Mouse (Mus musculus) cerebellum, adult 11-12 months (tissue): ENCODE results near the gene Asb3.
"Not testable (repeated sequence)": the region's sequence is repeated elsewhere in the genome, so short reads cannot be mapped to it uniquely, and the experiment has no call there.

Experiments used
- DNase-seq: peaks from one replicate; pipeline ENCODE4 v3.0.0; 2022

The Asb3 gene

DNA sequence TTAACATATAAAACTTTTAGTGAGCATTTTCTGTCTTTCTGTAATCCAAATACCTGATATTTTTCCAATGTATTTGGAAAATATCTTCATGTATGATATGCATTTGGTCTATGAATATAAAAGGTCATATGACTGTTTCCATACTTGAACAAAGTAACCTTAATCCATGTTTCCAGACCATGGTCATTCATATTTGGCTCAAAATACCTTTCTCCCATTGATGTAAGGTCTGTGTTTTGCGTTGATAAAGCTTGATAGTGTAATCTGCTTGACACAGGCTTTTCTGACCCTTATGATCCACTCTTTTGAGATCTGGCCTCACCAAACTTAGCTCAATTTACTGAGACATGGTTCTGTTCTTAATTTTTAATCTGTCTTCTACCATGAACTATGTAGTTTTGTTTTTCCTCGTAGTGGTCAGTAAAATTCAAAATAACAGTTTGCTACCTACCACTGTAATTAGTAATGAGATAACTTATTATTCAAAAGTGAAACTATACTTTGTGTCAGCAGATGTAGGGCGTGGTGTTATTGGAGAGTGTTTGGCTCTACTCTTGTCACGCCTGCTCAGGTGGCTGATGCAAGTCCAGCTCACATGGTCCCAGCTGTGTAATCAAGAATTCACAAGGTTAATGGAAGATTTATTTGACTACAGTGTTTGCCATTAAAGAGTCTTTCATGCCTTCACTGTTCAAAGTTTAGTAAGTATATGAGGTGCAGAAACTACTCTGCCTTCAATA, 116.1 kb downstream of the Asb3 start:
- DNase-seq = no peak

DNA sequence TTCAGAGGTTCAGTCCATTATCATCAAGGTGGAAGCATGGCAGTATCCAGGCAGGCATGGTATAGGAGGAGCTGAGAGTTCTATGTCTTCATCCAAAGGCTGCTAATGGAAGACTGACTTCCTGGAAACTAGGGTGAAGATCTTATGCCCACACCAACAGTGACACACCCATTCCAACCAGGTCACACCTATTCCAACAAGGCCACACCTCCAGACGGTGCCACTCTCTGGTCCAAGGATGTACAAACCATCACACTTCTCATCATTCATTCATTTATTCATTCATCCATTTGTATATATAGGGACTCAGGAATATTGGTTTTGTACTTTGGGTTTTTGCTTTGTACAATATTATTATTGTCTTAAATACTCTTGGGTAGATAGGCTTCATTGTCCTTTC, 124.5 kb downstream of the Asb3 start:
- DNase-seq = not testable (repeated sequence)

DNA sequence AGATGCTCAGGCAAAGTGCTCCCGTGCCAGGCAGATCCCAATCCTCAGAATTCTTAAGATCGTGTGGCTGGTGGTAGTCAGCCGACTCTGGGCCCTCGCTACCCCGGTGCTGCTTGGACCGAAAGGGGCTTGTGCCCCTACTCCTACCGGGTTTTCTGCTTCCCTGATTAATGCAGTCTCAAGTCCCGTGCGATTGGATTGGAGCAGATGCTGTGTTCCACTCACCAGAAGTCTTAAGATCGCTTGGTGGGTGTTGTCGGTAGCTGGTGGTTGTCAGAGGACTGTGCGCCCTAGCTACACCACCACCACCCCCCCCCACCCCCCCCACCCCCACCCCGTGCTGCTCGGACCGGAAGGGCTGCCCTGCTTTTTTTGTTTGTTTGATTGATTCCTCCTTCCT, 132.2 kb downstream of the Asb3 start:
- DNase-seq = not testable (repeated sequence)

DNA sequence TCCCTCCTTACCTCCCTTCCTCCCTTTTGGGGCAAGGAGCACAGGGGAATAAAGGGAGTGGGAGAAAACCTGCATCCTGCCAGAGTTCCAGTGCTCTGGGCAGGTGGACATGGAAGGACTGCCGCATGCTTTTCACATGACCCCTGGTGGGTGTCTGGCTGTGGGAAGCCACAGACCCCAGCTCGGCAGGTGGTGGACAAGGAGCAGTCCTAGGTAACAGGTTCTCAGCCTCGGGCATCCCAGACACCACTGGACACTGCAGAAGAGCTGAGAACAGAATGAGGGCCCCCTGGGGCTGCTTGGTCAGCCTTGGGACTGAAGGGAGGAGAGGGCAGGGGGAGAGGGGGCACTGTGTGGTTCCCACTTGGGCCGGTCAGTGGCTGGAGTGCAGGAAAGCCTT, 149.7 kb downstream of the Asb3 start:
- DNase-seq = no peak

DNA sequence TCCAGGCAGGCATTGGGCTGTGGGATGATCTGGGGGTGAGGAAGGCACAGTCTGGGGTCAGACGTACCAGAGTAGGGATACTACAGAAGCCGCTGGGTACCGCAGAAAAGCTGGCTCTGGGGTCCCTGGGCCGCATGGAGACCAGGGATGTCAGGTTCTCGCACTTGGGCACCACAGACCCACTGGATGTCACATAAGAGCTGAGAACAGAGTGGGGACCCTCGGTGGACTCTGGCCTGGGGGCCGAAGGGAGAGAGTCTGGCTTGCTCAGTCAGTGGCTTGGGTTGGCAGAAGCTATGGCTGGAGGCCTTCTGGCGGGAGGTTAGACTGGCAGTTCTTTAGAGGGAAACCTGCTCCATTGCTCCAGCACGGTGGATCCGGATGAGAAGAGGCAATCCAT, 204.8 kb downstream of the Asb3 start:
- DNase-seq = no peak

DNA sequence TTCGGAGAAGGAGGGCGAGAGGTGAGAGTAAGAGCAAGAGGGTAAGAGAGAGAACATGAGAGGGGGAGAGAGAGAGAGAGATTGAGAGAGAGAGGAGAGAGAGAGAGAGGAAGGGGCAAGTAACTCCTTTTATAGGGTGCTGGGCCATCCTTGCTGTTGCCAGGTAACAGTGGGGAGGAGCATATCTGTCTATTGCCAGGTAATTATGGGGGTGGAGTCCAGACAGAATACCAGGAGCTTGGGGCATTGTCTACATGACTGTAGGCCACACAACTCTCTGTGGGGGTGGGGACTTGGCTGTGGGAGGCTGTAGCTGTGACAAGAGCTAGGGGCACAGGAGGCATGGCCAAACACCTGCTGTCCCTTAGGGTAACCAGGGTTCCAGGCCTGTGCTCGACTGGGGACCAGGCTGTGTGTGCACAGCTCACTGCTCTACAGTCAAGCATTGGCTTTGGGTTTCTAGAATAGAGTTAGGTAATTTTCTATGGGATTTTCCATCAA, 205.3 kb downstream of the Asb3 start:
- no peak for DNase-seq

DNA sequence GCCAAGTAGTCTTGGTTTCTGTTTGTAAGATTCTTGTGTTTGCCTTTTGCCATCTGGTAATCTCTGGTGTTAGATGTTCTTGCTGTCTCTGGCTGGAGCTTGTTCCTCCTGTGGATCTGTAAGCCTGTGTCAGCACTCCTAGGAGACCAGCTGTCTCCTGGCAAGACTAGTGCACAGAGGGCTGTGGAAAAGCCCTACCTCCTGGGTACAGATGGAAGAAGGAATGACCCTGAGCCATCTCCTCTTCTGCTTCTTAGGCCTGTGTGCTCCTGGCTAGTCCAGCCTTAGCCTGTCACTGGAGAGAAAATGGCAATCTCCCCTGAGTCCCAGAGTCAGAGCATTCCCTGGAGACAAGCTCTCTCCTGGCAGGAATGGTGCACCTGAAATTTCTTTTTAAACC, 214.3 kb downstream of the Asb3 start:
- peak; percentile 73 for DNase-seq

DNA sequence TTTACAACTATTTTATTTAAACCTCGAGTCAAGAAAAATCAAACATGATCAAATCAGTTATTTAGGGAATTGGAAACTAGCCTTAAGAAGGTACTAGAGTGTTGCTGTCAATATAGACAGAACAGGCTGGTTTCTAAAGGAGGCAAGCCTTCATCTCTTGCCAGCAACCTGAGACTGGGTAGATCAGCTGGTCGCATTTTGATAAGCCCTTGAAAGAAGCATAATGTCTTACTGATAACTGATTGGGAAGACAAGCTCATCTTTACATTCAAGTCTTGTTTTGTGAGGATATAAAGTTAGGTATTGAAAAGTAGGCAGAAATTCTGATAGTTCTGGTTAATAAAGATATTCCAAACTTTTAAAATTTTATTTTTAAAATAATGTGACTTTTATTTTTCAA, 217.0 kb downstream of the Asb3 start:
- DNase-seq = no peak

DNA sequence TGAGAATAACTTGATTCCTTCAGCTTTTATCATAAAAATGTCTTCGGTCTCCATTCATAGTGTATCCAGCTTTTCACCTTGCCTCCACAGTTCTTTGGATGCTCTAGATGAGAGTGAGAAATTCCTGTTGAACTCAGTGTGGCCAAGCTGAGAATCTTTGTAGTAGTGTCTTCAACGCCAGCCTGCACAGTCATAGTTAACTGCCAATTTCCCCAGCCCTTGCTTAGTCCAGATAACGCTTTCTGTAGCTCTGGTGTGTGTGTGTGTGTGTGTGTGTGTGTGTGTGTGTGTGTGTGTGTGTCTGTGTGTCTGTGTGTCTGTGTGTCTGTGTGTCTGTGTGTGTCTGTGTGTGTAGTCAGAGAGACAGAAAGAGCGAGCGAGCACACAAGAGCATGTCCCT, 220.1 kb downstream of the Asb3 start:
- no peak for DNase-seq

DNA sequence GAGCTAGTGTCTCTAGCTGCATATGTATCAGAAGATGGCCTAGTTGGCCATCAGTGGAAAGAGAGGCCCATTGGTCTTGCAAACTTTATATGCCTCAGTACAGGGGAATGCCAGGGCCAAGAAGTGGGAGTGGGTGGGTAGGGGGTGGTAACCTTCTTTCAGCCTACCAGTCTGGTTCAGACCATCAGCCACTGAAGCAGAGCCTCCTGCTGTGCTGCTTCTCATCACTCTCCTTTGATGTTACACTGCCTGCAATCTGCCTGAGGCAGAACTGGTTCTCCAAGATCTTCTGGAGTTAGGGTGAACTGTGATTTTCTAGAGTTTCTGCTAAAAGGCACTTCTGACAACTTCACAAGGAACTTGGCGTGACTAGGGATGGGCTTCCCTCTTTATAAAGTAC, 241.7 kb downstream of the Asb3 start:
- DNase-seq = not testable (repeated sequence)

DNA sequence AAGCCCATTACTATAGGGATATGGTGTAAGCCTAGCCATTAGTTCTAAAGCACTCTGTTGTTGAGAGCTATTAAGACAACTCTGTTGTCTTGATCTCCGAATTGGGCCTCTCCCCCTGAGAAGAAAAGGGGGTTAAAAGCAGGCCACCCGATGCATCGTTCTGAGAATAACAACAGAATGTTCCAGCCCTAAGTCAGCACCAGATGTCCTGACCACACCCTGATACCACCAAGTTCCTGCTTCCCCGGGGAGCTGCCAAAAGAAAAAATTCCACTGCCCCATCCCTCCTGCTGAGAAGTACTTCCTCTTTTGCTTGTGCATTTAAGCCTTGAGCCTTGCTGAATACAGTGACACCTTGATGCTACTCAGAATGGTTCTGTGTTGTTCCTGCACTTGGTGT, 248.5 kb downstream of the Asb3 start:
- not testable (repeated sequence) for DNase-seq

DNA sequence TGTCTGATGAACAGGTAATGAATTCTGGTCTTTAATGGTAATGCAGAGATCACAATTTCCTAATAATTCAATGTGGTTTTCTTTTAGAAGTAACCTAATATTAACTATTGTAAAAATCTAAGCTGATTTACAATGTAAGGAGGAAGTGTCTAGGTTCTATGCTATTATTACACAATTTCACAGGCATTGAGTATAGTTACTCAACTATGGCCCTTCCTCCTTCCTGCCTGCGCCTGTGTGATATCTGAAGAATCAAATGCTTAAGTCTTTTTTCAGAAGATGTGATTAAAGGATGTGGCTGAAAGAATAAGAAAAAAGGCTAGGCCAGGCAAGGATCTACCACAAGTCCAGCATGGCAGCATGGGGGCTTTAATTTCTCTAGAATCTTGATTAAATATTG, 249.6 kb downstream of the Asb3 start:
- not testable (repeated sequence) for DNase-seq

DNA sequence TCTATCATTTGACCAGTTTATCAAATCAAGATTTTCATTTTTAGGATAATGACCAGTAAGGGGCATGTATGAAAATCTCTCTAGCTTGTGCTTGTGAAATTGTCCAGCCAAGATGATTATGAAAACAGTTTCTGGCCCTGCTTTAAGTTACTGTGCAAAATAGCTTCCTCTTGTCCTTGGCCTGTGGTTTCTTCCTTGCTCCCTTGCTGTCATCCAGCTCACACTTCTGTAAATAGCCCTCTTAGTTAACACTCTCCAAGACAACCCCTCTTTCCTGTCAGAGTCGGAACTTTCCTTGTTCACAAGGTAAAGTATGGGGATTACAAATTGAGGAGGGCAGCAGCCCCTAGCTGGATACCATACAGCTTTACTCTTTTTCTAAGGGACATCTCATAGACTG, 253.2 kb downstream of the Asb3 start:
- DNase-seq = not testable (repeated sequence)
